Mouse (Mus musculus) brown adipose tissue, adult 24 weeks (tissue): ENCODE measurements at regions not wholly inside any gene's neighbourhood (a gene's known extent, or its start where the extent isn't known, plus 50 kb on each side); places are given as distances from the start of the nearest gene placed in this dataset.
A peak's percentile ranks its signal among the peaks of the same experiment; 100 is the strongest.

Experiments
- H3K27ac ChIP-seq: fragments of 200-500 bp; replicated peaks from 2 replicates; pipeline ENCODE4 v1.5.1; 2012; ENCODE audit warnings: low read depth, mild to moderate bottlenecking, low read length
- H3K4me1 ChIP-seq: fragments of 200-500 bp; 2 replicates; pipeline ENCODE4 v1.6.1; 2012; ENCODE audit warnings: low read length, mixed read lengths; ENCODE audit not compliant: control insufficient read depth, insufficient read depth, insufficient read length
- H3K4me3 ChIP-seq: fragments of 200-500 bp; 2 replicates; pipeline ENCODE4 v1.5.1; 2012; ENCODE audit warnings: low read depth, mild to moderate bottlenecking, low read length, moderate library complexity; ENCODE audit not compliant: insufficient read depth

GRCm38 (mm10) chr4:135051466-135051865 lies 69.0 kb upstream of the Runx3 start:
- H3K4me1 ChIP-seq: no peaks in the 10 kb centered on the region
- no peak overlapping the region for H3K27ac ChIP-seq
- no peak overlapping the region for H3K4me3 ChIP-seq

- no peak overlapping the region for H3K27ac ChIP-seq
Observed at GRCm38 (mm10) chr4:135053585-135053984, 66.9 kb upstream of the Runx3 start.

GRCm38 (mm10) chr4:135054353-135054752 lies 66.1 kb upstream of the Runx3 start:
- H3K27ac ChIP-seq: no peak overlapping the region
- no peak overlapping the region for H3K4me3 ChIP-seq
- no peaks in the 10 kb centered on the region for H3K4me1 ChIP-seq

More at GRCm38 (mm10) chr4:135053585-135053984, 66.9 kb upstream of the Runx3 start:
- H3K4me1 ChIP-seq: no peaks in the 10 kb centered on the region
- H3K4me3 ChIP-seq: no peak overlapping the region

DNA sequence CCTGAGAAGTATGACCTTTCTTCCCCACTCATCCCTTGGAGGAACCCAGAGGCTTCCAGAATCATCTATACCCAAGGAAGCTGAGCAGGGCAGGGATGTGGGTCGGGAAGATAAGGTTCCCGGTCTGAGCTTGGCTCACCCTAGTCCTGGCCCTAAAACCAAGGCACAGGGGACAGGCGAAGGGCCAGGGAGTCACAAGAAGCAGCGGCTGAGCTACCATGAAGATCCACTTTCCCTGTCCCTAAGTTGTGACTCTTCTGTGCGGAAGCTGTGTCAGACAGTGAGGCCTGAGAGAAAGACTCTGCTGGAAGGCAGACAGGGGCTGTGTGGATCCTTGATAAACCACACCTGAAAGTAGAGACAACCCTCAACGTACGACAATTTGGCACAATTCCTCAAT lies 64.1 kb upstream of the Runx3 start:
- no peaks in the 10 kb centered on the region for H3K4me1 ChIP-seq
- H3K4me3 ChIP-seq: no peak overlapping the region
- H3K27ac ChIP-seq: no peak overlapping the region

DNA sequence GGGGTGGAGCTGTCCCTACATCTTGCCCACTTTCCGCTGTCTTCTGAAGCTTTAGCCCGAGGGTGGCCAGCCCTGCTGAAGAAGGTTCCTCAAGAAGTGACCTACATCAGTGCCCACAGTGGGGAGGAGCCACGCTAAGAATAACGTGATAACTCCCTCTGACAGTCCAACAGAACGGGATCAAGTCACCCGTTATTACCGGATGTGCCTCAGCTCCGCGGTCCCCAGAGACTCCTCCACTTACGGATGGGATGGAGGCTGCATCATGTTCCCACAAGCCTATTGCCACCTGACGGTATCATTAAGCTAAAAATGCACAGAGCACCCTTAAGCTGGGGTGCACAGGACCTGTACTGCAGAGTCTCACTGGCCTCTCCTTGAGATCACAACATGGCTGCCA lies 63.2 kb upstream of the Runx3 start:
- H3K27ac ChIP-seq: no peak overlapping the region
- H3K4me3 ChIP-seq: no peak overlapping the region
- no peaks in the 10 kb centered on the region for H3K4me1 ChIP-seq

DNA sequence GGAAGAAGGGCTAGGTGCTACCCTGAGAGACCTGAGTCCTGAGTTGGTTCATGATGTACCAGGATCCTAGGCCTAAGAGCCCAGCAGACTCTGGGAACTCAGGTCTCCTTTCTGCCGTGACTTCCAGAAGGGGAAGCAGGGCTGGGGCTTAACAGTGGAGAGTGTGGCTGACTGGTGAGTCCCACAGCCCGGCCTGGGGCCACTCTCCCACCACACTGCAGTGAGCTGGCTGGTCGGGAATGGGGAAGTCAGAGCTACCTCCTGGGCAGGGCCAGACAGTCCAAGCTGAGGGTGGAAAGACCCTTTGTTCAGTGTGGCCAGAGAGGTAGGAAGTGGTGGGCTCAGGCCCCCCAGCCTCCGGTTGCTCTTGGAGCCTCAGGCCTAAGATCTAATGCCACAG lies 61.6 kb upstream of the Runx3 start:
- Histone ChIP-seq H3K4me1 (no peaks in the 10 kb centered on the region), H3K27ac (no peak overlapping the region), H3K4me3 (no peak overlapping the region)

GRCm38 (mm10) chr4:135061030-135061743 lies 59.3 kb upstream of the Runx3 start:
- Histone ChIP-seq H3K27ac (no peak overlapping the region), H3K4me3 (no peak overlapping the region), H3K4me1 (no peaks in the 10 kb centered on the region)

GRCm38 (mm10) chr4:135066766-135067479 lies 53.5 kb upstream of the Runx3 start:
- no peaks in the 10 kb centered on the region for H3K4me1 ChIP-seq
- no peak overlapping the region for H3K27ac ChIP-seq
- peak overlapping the region; percentile 28 for H3K4me3 ChIP-seq

- no peak overlapping the region for H3K27ac ChIP-seq
- H3K4me1 ChIP-seq: no peaks in the 10 kb centered on the region
- no peak overlapping the region for H3K4me3 ChIP-seq
Observed at GRCm38 (mm10) chr4:135067805-135068204, 52.6 kb upstream of the Runx3 start.

GRCm38 (mm10) chr4:135069818-135070217 lies 50.6 kb upstream of the Runx3 start:
- no peak overlapping the region for H3K27ac ChIP-seq
- H3K4me3 ChIP-seq: no peak overlapping the region
- no peaks in the 10 kb centered on the region for H3K4me1 ChIP-seq
